Mouse (Mus musculus) neural tube, embryonic 14.5 days (tissue): ENCODE measurements around the gene Cdc42se2. TPM values are rescaled to one million over a fixed set of nuclear protein-coding genes. Genes with fewer than 3 reads are reported as not detected.

Experiments
- ATAC-seq: fragments of 200-750 bp; cut with Nextera tagmentation; 2 replicates; pipeline ENCODE4 v1.8.0; 2017; ENCODE audit warnings: low read depth, mild to moderate bottlenecking, moderate TSS enrichment, moderate library complexity
- H3K27ac ChIP-seq: fragments of 300-500 bp; sonication (generic); 2 replicates; pipeline ENCODE4 v1.5.1; 2014; ENCODE audit warnings: low read depth, mild to moderate bottlenecking, control low read depth, low read length, moderate library complexity, mixed read lengths
- H3K27me3 ChIP-seq: fragments of 300-500 bp; sonication (generic); 2 replicates; pipeline ENCODE4 v1.6.1; 2014; ENCODE audit warnings: low read length; ENCODE audit not compliant: control insufficient read depth, insufficient read depth
- H3K36me3 ChIP-seq: fragments of 300-500 bp; sonication (generic); 2 replicates; pipeline ENCODE4 v1.6.1; 2014; ENCODE audit warnings: low read length, mixed read lengths; ENCODE audit not compliant: control insufficient read depth, insufficient read depth
- H3K4me1 ChIP-seq: fragments of 300-500 bp; sonication (generic); 2 replicates; pipeline ENCODE4 v1.6.1; 2014; ENCODE audit warnings: low read length; ENCODE audit not compliant: control insufficient read depth, insufficient read depth
- H3K4me2 ChIP-seq: fragments of 300-500 bp; sonication (generic); 2 replicates; pipeline ENCODE4 v1.6.1; 2014; ENCODE audit warnings: mild to moderate bottlenecking, low read depth, low read length, control low read depth
- H3K4me3 ChIP-seq: fragments of 300-500 bp; sonication (generic); 2 replicates; pipeline ENCODE4 v1.5.1; 2014; ENCODE audit warnings: low read depth, low read length, control low read depth, mixed read lengths
- H3K9ac ChIP-seq: fragments of 300-500 bp; sonication (generic); replicated peaks from 2 replicates; pipeline ENCODE4 v1.6.1; 2014; ENCODE audit warnings: low read depth, mild to moderate bottlenecking, control low read depth, low read length, mixed read lengths
- H3K9me3 ChIP-seq: fragments of 300-500 bp; sonication (generic); 2 replicates; pipeline ENCODE4 v1.6.1; 2016; ENCODE audit warnings: low read length; ENCODE audit not compliant: control insufficient read depth
- WGBS: fragments of 180-500 bp; shearing (Covaris S2); extraction: QIAGEN DNeasy Blood & Tissue Kit; methylation state at CpG from one replicate; pipeline ENCODE4 v1.1.7; 2014; 5-methylcytosine and 5-hydroxymethylcytosine counted together
- polyA plus RNA-seq: library from polyadenylated mRNA; unstranded; fragments of >200 nt; fragmentation: Nextera tagmentation; extraction: Ambion mirVana; gene quantifications from 2 replicates; pipeline ENCODE4 v1.2.1, GENCODE M21; 2014

The Cdc42se2 gene
- polyA plus RNA-seq, 1 experiment from 2014 or later, result 152 TPM

- Histone ChIP-seq H3K27ac (no peak overlapping the region), H3K4me2 (no peak overlapping the region), H3K4me1 (peaks cover 7% of the 10 kb centered on the region; the same call in 1 of the 2 replicates), H3K9me3 (no peaks in the 10 kb centered on the region), H3K4me3 (no peak overlapping the region), H3K36me3 (no peaks in the 10 kb centered on the region), H3K27me3 (no peaks in the 10 kb centered on the region), H3K9ac (no peak overlapping the region)
- WGBS, result 77% methylated on average over 6 of the region's 6 CpGs
- no peak for ATAC-seq
Measured at GRCm38 (mm10) chr11:54782253-54782652, 5.2 kb downstream of the Cdc42se2 start.

- no peak overlapping the region for H3K4me3 ChIP-seq
- no peaks in the 10 kb centered on the region for H3K9me3 ChIP-seq
- H3K36me3 ChIP-seq, result no peaks in the 10 kb centered on the region
- no peaks in the 10 kb centered on the region for H3K4me1 ChIP-seq
- H3K27ac ChIP-seq, result no peak overlapping the region
- H3K4me2 ChIP-seq, result no peak overlapping the region
- H3K9ac ChIP-seq, result no peak overlapping the region
- 94% methylated on average over 1 of the region's 1 CpGs for WGBS
- no peak for ATAC-seq
- H3K27me3 ChIP-seq, result no peaks in the 10 kb centered on the region
Measured at GRCm38 (mm10) chr11:54779946-54780345, 7.5 kb downstream of the Cdc42se2 start.

GRCm38 (mm10) chr11:54778131-54778844, 9.2 kb downstream of the Cdc42se2 start:
- no peak for ATAC-seq
- Histone ChIP-seq H3K36me3 (no peaks in the 10 kb centered on the region), H3K27me3 (no peaks in the 10 kb centered on the region), H3K4me1 (no peaks in the 10 kb centered on the region), H3K4me2 (no peak overlapping the region), H3K9me3 (no peaks in the 10 kb centered on the region), H3K4me3 (no peak overlapping the region), H3K27ac (no peak overlapping the region), H3K9ac (no peak overlapping the region)
- 52% methylated on average over 1 of the region's 1 CpGs for WGBS

- Histone ChIP-seq H3K4me1 (no peaks in the 10 kb centered on the region), H3K36me3 (no peaks in the 10 kb centered on the region), H3K4me2 (no peak overlapping the region), H3K27me3 (no peaks in the 10 kb centered on the region), H3K9ac (no peak overlapping the region), H3K27ac (no peak overlapping the region), H3K4me3 (no peak overlapping the region), H3K9me3 (no peaks in the 10 kb centered on the region)
- 73% methylated on average over 6 of the region's 6 CpGs for WGBS
- no peak for ATAC-seq
Measured at GRCm38 (mm10) chr11:54777387-54778130, 9.9 kb downstream of the Cdc42se2 start.

- no peaks in the 10 kb centered on the region for H3K27me3 ChIP-seq
- H3K4me2 ChIP-seq, result no peak overlapping the region
- H3K9ac ChIP-seq, result no peak overlapping the region
- H3K36me3 ChIP-seq, result no peaks in the 10 kb centered on the region
- no peak for ATAC-seq
- no peak overlapping the region for H3K27ac ChIP-seq
- no peak overlapping the region for H3K4me3 ChIP-seq
- H3K9me3 ChIP-seq, result no peaks in the 10 kb centered on the region
- WGBS, result 69% methylated on average over 4 of the region's 4 CpGs
- H3K4me1 ChIP-seq, result no peaks in the 10 kb centered on the region
Measured at GRCm38 (mm10) chr11:54776735-54777333, 10.6 kb downstream of the Cdc42se2 start.

GRCm38 (mm10) chr11:54776367-54776701, 11.1 kb downstream of the Cdc42se2 start:
- H3K27ac ChIP-seq, result no peak overlapping the region
- 94% methylated on average over 2 of the region's 2 CpGs for WGBS

GRCm38 (mm10) chr11:54775628-54776366, 11.7 kb downstream of the Cdc42se2 start:
- Histone ChIP-seq H3K4me2 (no peak overlapping the region), H3K4me1 (no peaks in the 10 kb centered on the region), H3K4me3 (no peak overlapping the region), H3K36me3 (no peaks in the 10 kb centered on the region), H3K9ac (no peak overlapping the region), H3K9me3 (no peaks in the 10 kb centered on the region), H3K27me3 (no peaks in the 10 kb centered on the region), H3K27ac (no peak overlapping the region)
- no peak for ATAC-seq
- 84% methylated on average over 4 of the region's 4 CpGs for WGBS

More at GRCm38 (mm10) chr11:54776367-54776701, 11.1 kb downstream of the Cdc42se2 start:
- no peaks in the 10 kb centered on the region for H3K36me3 ChIP-seq
- no peaks in the 10 kb centered on the region for H3K27me3 ChIP-seq
- H3K4me2 ChIP-seq, result no peak overlapping the region
- no peak overlapping the region for H3K4me3 ChIP-seq
- no peaks in the 10 kb centered on the region for H3K9me3 ChIP-seq
- no peak overlapping the region for H3K9ac ChIP-seq
- ATAC-seq, result no peak
- H3K4me1 ChIP-seq, result no peaks in the 10 kb centered on the region

GRCm38 (mm10) chr11:54774282-54775078, 13.0 kb downstream of the Cdc42se2 start:
- no peak overlapping the region for H3K9ac ChIP-seq
- H3K27me3 ChIP-seq, result no peaks in the 10 kb centered on the region
- 83% methylated on average over 7 of the region's 7 CpGs for WGBS
- no peaks in the 10 kb centered on the region for H3K36me3 ChIP-seq
- no peak overlapping the region for H3K27ac ChIP-seq
- no peak overlapping the region for H3K4me3 ChIP-seq
- no peaks in the 10 kb centered on the region for H3K9me3 ChIP-seq
- H3K4me2 ChIP-seq, result no peak overlapping the region
- ATAC-seq, result no peak
- H3K4me1 ChIP-seq, result no peaks in the 10 kb centered on the region
